Mouse (Mus musculus) cortical plate, adult 2 months (tissue): ENCODE measurements around the gene Fgf4. TPM values are rescaled to one million over a fixed set of nuclear protein-coding genes. Genes with fewer than 3 reads are reported as not detected.

ENCODE experiments used
- H3K27ac ChIP-seq: fragments of 200-500 bp; 2 replicates; pipeline ENCODE4 v1.5.1; 2012; ENCODE audit warnings: low read length, control low read depth, inconsistent platforms; ENCODE audit not compliant: insufficient read depth
- H3K4me1 ChIP-seq: fragments of 200-500 bp; 2 replicates; pipeline ENCODE4 v1.6.1; 2011; ENCODE audit warnings: low read length; ENCODE audit not compliant: control insufficient read depth, insufficient read depth
- H3K4me3 ChIP-seq: fragments of 200-500 bp; 2 replicates; pipeline ENCODE4 v1.5.1; 2011; ENCODE audit warnings: mild to moderate bottlenecking, low read length, control low read depth; ENCODE audit not compliant: insufficient read depth
- CTCF ChIP-seq: fragments of 200-500 bp; IDR thresholded peaks from 2 replicates; pipeline ENCODE4 v1.5.1; 2011; ENCODE audit warnings: mild to moderate bottlenecking, control low read depth, low read length; ENCODE audit not compliant: insufficient read depth; ENCODE audit errors: extremely low read depth
- POLR2A ChIP-seq: fragments of 200-500 bp; IDR thresholded peaks from 2 replicates; pipeline ENCODE4 v1.6.1; 2011; ENCODE audit warnings: mild to moderate bottlenecking, low read length, control low read depth; ENCODE audit not compliant: insufficient read depth; ENCODE audit errors: extremely low read depth
- polyA plus RNA-seq: library from polyadenylated mRNA; depleted of rRNA; stranded (reverse); fragments of >200 nt; gene quantifications from 2 replicates; pipeline ENCODE4 v1.2.3, GENCODE M21; 2012

The Fgf4 gene
- polyA plus RNA-seq, 1 experiment, result not detected

DNA sequence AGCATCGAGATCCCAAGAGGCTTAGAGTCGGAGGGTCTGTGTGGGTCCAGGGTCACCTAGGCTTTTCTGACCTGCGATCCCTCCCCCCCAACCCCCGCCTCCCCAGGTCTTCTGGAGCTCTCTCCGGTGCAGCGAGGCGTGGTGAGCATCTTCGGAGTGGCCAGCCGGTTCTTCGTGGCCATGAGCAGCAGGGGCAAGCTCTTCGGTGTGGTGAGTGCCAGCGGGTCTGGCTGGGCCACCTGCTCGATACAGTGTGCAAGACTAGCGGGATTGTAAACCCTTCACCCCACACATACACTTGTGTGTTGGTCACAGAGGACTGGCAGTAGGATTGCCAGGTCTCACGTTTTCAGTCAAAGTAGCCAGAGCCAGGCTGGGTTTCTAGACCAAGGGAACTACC is 15.0 kb downstream of the Fgf4 start:
- no peak for TF ChIP-seq CTCF
- no peak for TF ChIP-seq POLR2A
- Histone ChIP-seq H3K4me1 (no peaks in the 10 kb centered on the region), H3K4me3 (no peak overlapping the region)

DNA sequence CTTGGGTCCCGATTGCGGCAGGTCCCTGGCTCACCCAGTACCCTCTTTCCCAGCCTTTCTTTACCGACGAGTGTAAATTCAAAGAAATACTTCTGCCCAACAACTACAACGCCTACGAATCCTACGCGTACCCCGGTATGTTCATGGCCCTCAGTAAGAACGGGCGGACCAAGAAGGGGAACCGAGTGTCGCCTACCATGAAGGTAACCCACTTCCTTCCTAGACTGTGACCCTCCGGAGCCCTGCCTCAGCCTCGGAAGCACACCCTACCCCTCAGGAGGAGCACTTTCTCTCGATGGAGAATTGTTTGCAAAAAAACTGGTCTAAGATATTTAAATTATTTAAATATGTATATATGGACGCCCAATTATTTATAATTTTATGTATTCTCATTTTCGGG is 15.5 kb downstream of the Fgf4 start:
- H3K4me1 ChIP-seq, result no peaks in the 10 kb centered on the region
- H3K27ac ChIP-seq, result no peak overlapping the region
- TF ChIP-seq CTCF (no peak), POLR2A (no peak)
- H3K4me3 ChIP-seq, result no peak overlapping the region

More for the DNA sequence above, 15.0 kb downstream of the Fgf4 start:
- no peak overlapping the region for H3K27ac ChIP-seq

DNA sequence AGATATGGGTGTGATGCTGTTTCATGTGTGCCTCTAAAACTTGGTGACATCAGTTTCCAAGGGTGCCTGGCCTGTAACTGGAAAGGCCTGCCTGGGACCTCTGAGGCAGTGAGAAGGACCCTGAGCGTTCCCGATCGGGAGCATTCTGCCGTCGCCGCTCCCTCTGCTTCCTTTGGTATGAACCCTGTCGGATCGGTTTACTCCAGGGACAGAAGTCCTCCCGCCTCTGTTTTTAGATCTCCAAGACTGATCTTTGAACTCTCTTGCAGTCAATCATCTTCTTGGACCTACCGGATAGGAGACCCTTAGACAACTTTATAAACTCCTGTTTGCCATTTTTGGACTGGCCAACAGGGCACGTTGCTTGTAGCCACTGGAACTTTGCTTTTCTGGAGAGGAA is 16.0 kb downstream of the Fgf4 start:
- no peak overlapping the region for H3K4me3 ChIP-seq
- H3K4me1 ChIP-seq, result no peaks in the 10 kb centered on the region
- TF ChIP-seq CTCF (no peak), POLR2A (no peak)
- H3K27ac ChIP-seq, result no peak overlapping the region

DNA sequence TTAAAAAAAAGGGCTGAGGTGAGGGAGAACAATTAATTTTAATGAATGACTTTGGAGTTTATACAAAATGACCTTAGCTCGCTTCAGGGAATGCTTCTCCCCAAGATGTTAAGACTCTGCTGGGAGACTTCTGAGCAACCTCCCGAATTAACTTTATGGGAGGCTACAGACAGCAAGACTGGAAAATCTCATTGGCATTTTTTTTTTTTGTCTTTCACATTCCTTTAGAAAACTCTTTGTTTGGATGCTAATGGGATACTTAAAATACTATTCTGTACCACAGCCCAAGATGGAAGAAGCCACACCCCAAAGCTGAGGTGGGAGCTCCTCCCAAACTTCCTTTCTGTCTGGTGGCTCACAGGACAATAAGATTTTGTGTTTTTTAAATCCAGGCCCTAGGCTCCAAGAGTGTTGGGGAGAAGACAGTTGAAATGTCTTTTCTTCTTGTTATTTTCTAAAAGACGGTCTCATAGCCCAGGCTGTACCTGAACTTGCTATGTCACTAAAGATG is 17.0 kb downstream of the Fgf4 start:
- TF ChIP-seq POLR2A (no peak), CTCF (no peak)

DNA sequence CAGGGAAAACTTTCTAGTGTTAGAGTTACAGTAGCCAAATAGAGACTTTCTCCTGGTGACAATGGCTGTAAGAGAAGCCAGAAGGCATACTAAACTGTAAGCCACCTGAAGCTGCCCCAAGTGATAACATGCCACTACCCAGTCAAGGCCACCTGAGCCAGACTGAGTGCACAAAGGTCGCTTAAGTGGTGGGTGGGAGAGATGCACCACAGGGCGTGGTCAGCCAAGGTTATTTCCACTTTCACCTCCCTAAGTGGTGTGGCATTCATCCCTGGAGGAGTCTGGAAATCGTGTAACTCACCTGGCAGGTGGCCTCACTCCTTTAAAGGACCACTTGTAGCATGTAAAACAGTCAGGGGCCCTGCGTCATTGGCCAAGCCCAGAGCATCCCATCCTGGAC is 20.0 kb downstream of the Fgf4 start:
- H3K4me3 ChIP-seq, result no peak overlapping the region
- no peak overlapping the region for H3K27ac ChIP-seq
- no peaks in the 10 kb centered on the region for H3K4me1 ChIP-seq
- no peak for TF ChIP-seq POLR2A
- TF ChIP-seq CTCF, result no peak

More for the DNA sequence above, 17.0 kb downstream of the Fgf4 start:
- Histone ChIP-seq H3K4me1 (no peaks in the 10 kb centered on the region), H3K27ac (no peak overlapping the region), H3K4me3 (no peak overlapping the region)

DNA sequence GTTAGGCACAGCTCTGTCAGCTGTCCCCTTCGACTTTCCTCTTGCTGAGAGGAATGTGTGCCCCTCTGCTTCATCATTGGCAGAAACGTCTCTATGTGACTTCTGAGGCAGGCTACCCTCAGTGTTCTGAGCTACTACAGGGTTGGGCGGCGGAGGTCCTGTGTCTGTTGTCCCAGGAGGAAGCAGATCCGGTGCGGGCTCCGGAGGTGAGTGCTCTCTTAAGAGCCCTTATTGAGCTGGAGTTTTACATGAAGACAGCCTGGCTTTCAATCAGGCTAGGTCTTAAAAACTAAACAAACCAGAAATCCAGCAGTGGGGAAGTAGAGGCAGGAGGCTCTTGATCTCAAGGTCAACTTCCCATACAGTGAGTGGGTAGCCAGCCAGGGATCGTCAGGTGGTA is 20.4 kb downstream of the Fgf4 start:
- Histone ChIP-seq H3K27ac (no peak overlapping the region), H3K4me1 (no peaks in the 10 kb centered on the region), H3K4me3 (no peak overlapping the region)
- TF ChIP-seq POLR2A (no peak), CTCF (no peak)

DNA sequence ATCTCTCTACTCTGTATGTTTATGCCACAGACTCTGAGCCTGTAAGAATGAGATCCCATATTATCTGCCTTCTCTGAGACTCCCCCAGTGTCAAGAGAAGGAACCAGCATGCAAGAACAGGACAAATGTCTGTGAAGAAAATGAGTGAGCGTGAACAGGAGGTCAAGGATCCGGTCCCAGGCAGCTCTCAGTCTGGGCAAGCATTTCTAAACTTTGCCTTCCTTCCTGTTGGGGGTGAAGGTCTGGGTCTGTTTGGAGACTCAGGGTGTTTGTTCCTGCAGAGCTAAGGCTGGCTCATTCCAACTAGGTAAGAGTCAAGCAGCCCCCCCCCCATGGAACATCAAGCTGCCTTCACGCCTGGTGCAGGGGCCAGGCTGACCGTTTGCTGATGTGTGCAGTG is 25.3 kb downstream of the Fgf4 start:
- Histone ChIP-seq H3K4me1 (no peaks in the 10 kb centered on the region), H3K4me3 (no peak overlapping the region), H3K27ac (no peak overlapping the region)
- TF ChIP-seq POLR2A (no peak), CTCF (no peak)

DNA sequence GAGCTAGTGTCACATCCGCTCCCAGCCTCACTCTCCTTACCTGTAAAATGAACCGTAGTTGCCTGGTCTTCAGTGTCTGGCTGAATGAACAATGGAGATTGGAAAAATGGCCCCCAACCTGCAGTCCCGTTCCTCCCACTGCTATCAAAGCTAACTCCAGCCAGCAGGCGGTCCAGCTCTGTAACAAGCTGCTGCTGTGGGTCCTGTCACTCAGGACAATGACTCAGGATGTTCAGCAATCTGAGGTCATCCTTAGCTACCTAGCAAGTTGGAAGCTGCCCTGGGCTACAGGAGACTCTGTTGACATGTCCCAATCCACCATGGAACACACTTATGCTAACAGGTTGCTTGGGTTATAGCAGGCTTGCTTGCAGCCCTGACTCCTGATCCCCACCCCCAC is 26.0 kb downstream of the Fgf4 start:
- no peaks in the 10 kb centered on the region for H3K4me1 ChIP-seq
- no peak overlapping the region for H3K27ac ChIP-seq
- TF ChIP-seq POLR2A (no peak), CTCF (no peak)
- no peak overlapping the region for H3K4me3 ChIP-seq

DNA sequence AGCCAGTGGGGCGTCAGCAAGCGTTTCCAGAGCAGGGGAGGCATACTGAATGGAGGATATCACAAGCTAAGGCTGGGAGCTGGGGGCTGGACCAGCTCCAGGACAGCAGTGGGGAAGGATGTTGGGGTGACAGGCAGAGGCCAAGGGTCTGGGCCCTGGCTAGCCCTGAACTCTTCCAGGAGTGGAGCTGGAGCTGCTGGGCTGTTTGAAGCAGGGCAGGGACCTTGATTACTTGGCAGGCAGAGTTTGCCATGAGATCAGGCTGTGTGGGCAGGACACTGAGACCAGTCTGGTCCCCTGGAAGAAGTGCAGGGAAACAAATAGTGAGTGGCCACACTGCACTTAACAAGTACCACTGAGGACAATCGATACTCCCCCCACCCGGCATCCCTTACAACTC is 27.1 kb downstream of the Fgf4 start:
- no peaks in the 10 kb centered on the region for H3K4me1 ChIP-seq
- TF ChIP-seq POLR2A, result no peak
- TF ChIP-seq CTCF, result no peak
- no peak overlapping the region for H3K27ac ChIP-seq
- H3K4me3 ChIP-seq, result no peak overlapping the region

DNA sequence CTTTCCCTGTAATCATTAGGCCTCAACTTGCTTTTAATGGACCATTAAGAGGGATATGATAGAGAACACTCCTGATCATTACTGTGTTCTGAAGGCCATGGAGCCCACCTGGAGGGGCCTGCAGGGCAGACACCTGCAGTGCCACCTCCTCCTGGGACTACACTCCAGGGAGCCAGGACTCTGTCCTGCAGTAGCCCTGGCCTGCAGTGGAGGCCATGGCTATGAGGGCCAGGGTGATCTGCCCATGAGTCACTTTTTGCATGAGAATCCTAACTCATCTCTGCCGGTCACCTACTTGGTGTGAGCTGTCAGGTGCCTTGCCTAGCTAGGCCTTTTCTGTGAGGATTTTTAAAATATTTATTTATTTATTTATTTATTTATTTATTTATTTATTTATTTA is 31.2 kb downstream of the Fgf4 start:
- no peak for TF ChIP-seq POLR2A
- no peak for TF ChIP-seq CTCF
- no peak overlapping the region for H3K4me3 ChIP-seq
- H3K4me1 ChIP-seq, result no peaks in the 10 kb centered on the region
- H3K27ac ChIP-seq, result no peak overlapping the region

DNA sequence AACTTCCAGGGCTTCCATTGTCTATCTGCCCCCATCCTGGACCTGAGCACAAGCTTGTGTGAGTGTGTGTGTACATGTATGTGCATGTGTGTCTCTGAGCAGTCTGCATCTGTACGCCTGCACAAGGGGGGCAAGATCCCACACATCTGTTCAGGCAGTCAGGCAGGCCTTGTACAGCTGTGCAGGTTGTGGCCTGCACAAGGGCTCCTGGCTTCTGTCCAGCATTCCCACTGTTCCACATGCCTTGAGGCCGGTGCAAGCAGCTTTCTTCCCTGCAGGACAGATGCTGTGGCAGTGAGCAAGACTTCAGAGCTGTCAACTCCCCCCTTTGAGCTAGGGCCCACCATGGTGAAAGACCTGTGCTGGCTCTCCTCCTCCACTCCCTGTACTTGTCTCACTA is 35.9 kb downstream of the Fgf4 start:
- TF ChIP-seq CTCF, result no peak
- TF ChIP-seq POLR2A, result no peak
- Histone ChIP-seq H3K4me1 (no peaks in the 10 kb centered on the region), H3K4me3 (no peak overlapping the region), H3K27ac (no peak overlapping the region)
